Mouse (Mus musculus): Measurements from ENCODE around the gene Trim16. TPM values are rescaled to one million over a fixed set of nuclear protein-coding genes. Genes with fewer than 3 reads are reported as not detected.

Trim16 gene
- total RNA-seq, 1 experiment from 2014 or later: 16.1 TPM

DNA sequence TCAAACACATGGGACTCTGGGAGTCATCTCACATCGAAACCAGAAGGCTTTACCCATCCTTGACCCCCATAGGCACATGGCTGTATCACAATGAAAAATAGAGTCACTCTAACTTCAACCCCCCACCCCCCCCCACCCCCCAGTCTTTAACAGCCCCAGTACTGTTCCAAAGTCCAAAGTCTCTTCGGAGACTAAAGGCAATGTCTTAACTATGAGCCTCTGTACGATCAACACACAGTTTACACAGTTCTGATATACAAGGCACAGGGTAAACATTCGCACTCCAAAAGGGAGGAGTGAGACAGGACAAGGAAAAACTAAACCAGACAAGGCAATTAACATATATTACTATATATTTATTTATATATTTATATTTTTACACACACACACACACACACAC, 7.1 kb downstream of the Trim16 start:
- no peak for ATAC-seq (replicated peaks; ENCODE audit: low read depth, poor library complexity, severe bottlenecking)

DNA sequence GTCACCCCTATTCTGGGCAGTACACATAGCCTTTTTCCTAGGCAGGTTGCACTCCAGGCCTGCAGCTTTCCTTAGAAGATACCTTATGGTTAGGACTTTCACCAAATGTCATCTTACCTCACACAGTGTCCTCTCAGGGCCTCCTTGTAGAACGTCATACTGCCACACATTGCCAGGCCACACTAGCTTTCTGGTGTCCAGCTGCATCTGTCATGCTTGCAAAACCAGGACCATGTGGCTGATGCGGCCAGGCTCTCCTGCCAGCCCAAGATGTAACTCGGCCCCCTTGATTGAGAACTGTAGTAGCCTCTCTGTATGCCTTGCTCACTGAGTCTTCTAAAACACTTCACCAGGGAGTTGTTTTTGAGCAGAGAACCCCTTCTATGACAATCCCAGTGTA, 7.9 kb downstream of the Trim16 start:
- no peak for ATAC-seq (replicated peaks; ENCODE audit: low read depth, poor library complexity, severe bottlenecking)

DNA sequence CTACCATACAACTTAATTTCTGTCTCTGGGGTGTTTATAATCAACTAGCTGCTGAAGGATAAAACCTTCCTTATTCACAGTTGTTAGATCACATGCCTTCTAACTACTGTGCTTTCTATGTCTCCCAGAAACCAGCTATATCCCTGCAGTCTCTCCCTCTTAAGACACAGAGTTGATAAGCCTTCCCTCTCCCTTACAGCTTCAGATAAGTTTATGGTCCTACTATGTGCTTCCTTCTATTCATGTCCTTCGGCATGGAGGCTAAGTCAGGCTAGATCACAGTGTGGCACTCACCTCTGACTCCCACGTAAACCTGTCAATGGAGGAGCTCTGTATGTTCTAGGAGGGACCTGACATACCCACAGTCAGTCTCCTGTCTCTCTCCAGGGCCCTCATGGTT, 10.4 kb downstream of the Trim16 start:
- no peak for ATAC-seq (replicated peaks; ENCODE audit: low read depth, poor library complexity, severe bottlenecking)

DNA sequence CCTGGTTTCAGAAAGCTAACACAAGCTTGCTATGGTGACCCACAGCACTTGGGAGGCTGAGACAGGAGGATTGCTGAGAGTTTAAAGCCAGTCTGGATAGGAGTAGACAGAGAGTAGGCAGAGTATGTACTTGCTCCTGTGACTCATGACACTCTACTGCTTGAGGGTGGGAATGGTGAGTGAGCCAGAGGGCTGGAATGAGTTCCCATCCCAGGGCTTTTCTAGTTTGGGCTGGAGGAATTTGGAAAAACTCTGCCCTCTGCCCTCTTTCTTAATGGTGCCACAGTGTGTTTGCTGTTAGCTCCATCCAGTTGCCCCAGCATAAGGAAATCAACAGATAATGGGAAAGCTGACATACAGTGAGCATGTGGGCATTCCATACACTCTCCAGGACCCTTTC, 11.9 kb downstream of the Trim16 start:
- ATAC-seq (replicated peaks; ENCODE audit: low read depth, poor library complexity, severe bottlenecking): no peak

DNA sequence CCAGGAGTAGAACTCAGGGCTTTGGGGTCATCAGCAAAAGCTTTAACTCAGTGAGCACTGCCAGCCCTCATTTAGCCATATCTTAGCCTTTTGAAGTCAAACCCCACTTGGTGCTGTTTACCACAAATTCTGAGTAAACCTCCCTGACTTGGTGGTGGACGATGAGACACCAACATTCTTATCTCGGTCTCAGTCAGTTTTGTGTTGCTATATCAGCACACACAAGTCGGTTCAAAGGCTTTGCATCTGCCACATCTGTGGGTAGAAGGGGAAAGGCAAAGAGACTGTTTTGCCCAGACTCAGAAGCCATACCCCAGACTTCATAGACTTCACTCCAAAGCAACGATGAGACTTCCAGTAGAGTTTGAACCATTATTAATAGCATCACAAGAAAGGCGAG, 24.5 kb downstream of the Trim16 start:
- ATAC-seq (replicated peaks; ENCODE audit: low read depth, poor library complexity, severe bottlenecking): peak; percentile 33; the same call in 1 of the 2 replicates

DNA sequence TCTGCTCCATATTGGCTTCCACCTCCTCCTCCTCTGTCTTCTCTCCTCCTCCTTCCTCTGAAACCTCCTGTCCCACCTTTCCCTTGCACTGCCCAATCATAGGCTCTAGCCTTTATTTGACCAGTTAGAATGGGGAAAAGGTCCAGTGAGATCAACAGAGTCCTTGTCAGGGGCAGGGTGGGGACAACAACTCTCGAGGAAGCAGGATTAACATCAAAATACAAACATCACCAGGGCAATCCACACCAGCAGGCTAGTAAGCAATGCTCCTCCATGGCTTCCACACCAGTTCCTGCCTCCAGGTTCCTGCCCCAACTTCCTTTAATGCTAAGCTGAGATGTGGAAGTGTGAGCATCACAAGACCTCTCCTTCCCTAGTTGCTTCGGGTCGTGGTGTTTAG, 25.7 kb downstream of the Trim16 start:
- no peak for ATAC-seq (replicated peaks; ENCODE audit: low read depth, poor library complexity, severe bottlenecking)

DNA sequence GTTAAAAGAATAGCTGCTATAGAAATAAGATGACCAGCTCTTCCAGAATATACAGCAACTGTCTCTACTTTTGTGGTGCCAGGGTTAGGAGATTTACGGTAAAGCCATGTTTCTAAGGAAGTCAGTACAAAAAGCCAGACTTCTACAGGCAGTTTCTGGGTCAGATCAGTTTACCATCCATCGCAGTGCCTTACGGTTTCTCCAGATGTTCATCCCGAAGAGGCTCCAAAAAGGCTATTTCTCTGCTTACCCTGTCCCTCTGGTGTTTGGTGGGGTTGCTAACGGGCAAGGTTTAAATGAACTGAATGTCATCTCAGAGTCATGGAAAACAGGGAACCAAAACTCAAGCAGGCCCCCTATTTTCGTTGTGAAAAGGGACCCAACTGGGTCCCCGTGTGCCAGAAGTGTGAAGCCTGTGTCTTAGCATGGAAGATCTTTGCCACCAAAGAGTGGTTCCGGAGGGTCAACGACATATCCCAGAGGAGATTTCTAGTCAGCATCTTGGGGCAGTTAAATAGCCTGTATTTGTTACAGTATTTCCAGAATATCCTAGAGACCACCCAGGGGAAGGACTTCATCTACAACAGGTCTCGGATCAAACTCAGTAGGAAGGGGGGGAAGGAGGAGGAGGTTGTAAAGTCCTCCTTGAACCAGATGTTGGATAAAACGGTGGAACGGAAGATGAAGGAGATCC, 27.1 kb downstream of the Trim16 start, which contains the start of gene Fbxw10:
TSS of gene Fbxw10 (plus strand) at position 109 of the 694 bp plus-strand sequence.
- ATAC-seq (replicated peaks; ENCODE audit: low read depth, poor library complexity, severe bottlenecking): peak; percentile 77

DNA sequence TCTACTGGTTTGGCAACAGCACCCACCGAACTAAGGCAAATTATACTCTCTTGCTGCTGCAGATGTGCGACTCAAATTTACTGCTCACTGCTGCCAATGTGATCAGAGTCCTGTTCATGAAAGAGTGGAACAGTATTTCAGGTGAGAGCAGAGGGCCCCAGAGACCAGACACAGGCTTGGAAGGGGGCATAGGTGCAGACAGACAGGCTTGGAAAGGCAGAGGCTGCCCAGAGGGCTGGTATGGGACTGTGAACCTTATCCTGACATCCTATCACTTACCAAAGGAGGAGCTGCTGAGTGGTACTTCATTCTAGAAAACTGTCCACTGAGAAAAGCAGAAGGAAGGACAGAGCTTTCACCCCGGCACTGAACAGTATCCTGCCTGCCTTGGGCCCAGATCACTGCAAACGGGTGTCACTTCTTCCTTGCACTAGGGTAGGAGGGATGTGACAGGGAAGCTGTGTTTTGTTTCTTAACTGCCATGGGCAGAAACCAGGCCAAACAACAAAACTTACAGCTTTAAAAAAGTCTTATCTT, 27.7 kb downstream of the Trim16 start:
- peak; percentile 56 for ATAC-seq (replicated peaks; ENCODE audit: low read depth, poor library complexity, severe bottlenecking)

DNA sequence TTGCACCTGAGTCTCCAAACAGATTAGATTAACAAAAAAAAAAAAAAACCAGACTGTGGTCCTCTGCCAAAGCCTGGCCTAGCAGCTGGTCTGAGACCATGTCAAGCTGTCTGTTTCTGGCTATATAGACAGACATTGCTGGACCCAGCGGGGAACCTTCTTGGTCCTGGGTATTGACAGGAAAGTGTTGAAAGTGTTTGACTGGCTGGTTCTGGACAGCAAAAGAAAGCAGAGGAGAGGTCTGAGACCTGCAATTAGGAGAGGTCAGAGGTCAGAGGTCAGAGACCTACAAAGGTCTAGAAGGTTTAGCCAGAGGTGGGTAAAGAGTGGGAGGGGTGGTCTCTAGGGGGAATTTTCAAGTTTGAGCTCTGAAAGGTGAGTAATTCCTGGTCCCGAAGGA, 28.3 kb downstream of the Trim16 start:
- no peak for ATAC-seq (replicated peaks; ENCODE audit: low read depth, poor library complexity, severe bottlenecking)

DNA sequence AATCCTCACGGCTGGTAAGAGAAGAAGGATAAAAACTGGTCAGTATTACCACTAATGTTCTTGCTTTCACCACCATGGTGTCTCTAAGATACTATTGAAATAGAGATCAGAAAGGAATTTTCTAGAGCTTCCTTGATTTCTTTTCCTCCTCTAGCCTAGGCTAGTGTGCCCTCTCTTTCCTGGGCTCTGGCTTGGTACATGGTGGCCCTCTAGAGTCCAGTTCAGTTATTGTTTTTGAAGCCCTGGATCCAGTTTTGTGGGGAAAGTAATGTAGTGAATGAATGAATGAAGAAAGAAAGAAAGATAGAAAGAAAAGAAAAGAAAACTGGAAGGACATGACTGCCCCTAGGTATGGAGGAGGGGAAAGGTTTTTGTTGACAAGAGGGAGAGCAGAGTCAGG, 31.2 kb downstream of the Trim16 start:
- ATAC-seq (replicated peaks; ENCODE audit: low read depth, poor library complexity, severe bottlenecking): 0 out of 2 replicates have a peak, but pooled peaks have one; percentile 45

DNA sequence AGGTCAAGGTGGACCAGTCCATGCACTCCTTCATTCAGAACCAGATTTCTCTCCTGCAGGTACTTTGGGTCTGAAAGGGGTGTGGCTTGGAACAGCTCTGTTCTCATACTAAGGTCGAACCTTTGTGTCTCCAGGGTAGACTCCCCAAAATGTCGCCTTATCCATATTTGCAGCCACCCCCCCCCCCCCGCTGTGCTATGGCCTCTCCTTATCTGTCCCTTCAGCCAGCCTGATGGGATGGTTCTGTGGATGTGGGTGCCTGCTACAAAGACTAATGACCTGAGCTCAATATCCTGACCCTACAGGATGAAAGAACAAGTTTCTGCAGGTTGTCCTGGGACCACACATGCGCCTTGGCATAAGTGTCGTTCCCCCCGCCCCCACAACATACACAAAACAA, 33.3 kb downstream of the Trim16 start:
- ATAC-seq (replicated peaks; ENCODE audit: low read depth, poor library complexity, severe bottlenecking): no peak; the same call in 1 of the 2 replicates

DNA sequence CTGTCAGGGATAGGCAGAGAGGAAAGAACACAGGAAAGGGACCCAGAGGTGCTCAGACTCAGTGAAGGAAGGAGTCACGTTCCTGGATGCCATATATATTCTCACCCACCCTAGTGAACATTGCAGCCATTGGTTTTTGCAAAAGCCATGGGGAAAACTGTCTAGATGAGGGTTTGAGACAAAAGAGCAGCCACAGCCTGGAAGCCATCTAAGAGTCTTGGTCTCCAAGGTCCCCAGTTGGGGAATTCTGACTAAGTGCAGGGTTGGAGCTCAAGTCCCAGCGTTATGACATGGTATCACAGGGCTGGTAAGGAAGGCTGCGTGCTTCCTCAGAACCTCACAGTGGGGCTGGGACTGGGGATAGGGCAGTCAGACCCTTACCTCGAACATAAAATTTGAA, 45.5 kb downstream of the Trim16 start:
- ATAC-seq (replicated peaks; ENCODE audit: low read depth, poor library complexity, severe bottlenecking): no peak

DNA sequence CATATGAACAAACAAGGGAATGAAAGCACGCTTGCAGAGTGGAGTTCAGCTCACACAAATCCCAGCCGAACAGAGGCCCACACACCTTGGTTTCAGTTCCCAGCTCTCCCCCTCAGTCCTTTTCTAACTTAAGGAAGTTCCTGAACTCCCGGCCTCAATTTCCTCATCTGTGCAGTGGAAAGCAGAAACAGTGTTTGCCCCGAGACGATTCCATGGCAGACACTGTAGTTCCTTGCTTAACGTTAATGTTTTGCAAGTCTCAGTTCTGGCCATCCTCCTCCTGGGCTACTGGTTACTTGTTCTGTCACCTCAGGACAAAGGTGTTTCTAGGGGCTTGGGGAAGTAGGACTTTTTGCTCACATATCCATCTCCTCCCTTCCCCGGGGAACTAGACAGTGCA, 46.7 kb downstream of the Trim16 start:
- no peak for ATAC-seq (replicated peaks; ENCODE audit: low read depth, poor library complexity, severe bottlenecking)

DNA sequence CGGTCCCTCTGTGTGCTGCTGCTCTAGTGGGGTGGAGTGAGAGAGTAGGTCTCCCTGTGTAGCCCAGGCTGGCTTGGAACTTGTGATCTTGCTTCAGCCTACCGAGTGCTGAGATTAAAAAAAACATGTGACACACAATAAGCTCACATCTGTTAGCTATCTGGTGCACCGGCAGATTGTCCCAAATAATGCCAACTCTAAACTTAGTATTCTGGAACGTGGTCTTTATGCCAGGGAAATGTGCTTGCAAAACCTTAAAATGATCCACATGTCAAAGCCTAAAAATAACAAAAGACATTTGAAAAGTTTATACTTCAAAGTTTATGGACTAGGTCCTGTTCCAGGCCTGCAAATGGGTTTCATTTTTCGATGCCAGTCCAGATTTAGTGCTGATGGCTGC, 49.2 kb downstream of the Trim16 start:
- no peak for ATAC-seq (replicated peaks; ENCODE audit: low read depth, poor library complexity, severe bottlenecking)

DNA sequence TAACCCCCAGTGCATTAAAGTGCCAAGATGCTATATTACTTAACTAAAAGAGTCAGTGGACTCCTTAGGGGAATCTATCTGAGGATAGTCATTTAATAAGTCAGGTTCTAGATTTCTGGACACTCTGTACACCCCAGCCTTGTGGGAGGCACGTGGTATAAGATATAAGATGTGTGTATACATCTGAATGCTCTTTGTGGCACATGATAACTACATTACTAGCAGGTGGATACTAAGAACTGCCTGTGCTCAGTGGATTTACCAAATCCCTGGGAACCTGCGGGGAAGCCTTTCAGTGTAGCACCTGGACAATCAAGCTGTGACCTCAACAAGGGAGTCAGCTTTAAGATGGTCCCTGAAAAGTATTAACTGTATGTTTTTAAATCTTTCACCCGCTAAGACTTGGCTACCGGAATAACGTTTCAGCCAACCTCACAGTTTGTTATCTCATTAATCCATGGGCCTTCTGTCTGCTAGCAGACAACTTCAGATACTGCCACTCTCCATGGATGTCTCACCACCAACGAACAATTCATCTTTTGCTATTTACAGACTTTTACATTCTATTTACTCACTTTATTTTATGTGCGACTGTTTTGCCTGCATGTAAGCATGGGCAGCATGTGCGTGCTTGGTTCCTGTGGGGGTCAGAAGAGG, 49.8 kb downstream of the Trim16 start:
- no peak for ATAC-seq (replicated peaks; ENCODE audit: low read depth, poor library complexity, severe bottlenecking)

DNA sequence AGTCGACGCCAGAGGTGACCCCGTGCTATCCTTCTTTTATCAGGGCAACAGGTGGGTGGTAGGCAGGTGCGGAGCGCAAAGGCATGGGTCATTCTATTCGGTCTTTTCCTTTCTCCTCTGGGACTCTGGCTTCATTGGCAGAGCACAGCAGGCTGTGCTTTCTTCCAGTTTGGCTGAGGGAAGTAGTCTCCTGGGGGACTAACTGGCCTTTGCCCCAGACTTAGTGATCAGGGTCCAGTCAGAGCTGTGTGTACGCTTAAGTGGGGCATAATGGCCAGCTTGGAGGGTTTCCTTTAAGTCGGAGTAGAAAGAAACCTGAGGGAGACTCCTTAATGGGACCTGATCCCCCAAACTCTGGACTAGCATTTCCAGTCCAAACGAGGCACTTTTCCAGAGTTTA, 53.4 kb downstream of the Trim16 start:
- ATAC-seq (replicated peaks; ENCODE audit: low read depth, poor library complexity, severe bottlenecking): no peak

DNA sequence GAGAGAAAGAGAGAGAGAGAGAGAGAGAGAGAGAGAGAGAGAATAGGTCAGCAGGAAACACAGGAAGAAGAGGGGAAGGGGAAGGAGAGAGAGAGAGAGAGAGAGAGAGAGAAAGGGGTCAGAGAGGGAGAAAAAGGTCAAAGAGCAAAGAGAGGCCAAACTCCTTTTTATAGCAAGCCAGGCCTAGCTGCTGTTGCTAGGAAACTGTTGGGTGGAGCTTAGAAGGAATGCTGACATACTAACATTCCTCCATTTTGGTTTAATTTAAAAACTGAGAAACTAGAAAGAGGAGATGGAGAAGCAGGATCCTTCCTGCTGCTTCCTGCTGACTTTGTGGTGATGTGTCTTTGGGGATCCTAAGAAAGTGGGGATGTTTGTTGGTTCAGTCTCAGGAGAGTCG, 55.7 kb downstream of the Trim16 start:
- ATAC-seq (replicated peaks; ENCODE audit: low read depth, poor library complexity, severe bottlenecking): no peak

DNA sequence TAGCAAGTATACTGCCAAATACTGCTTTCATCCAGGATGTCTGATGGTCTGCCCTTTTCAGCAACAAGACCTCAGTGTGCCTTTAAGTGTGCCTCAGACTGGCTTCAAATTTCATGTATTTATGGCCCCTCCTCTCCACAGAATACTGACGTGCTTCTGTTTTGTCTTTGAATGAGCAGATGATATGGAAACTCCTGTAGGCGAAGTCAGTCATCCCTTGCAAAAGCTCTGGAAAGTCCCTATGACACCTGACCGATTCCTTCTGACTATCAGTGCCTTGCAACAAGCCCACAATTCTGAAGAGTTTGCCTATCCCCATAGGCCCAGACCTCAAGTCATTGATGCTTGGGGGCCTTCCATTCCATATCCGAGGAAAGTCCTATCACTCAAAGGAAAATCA, 56.4 kb downstream of the Trim16 start:
- ATAC-seq (replicated peaks; ENCODE audit: low read depth, poor library complexity, severe bottlenecking): no peak

DNA sequence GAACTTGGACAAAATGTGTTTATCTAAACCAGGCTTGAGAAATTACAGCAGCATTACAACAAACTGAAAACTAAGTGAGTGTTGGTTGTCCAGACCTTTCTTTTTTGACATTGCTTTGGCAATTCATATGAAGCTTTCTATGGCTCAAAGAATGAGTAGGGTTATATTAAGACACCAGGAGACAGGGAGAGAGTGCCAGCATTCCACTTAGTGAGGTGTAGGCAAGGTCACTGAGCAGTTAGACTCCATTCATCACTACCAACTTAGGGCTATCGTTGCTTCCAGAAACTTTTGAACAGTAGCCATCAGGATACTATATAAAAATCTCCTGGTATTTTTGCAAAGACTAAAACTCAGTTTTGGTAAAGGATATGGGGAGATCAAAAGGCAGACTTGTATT, 57.4 kb downstream of the Trim16 start:
- ATAC-seq (replicated peaks; ENCODE audit: low read depth, poor library complexity, severe bottlenecking): no peak

DNA sequence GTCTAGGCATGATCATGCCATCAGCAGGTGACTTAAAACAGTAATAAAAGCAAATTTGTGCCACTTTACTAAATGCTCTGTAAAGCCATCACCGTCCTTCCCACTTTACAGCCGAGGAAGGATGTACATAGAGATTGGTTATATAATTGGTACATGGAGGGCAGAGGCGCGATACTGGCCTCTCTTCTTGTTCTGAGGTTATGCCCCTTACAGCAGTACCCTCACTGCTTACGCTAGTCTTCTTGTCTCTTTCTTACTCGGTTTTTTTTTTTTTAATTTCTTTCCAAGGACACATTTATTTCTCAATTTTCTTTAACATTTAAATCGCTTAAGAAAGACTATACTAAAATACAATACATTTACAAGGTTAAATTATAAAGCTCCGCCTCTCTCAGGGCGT, 58.7 kb downstream of the Trim16 start:
- ATAC-seq (replicated peaks; ENCODE audit: low read depth, poor library complexity, severe bottlenecking): no peak

DNA sequence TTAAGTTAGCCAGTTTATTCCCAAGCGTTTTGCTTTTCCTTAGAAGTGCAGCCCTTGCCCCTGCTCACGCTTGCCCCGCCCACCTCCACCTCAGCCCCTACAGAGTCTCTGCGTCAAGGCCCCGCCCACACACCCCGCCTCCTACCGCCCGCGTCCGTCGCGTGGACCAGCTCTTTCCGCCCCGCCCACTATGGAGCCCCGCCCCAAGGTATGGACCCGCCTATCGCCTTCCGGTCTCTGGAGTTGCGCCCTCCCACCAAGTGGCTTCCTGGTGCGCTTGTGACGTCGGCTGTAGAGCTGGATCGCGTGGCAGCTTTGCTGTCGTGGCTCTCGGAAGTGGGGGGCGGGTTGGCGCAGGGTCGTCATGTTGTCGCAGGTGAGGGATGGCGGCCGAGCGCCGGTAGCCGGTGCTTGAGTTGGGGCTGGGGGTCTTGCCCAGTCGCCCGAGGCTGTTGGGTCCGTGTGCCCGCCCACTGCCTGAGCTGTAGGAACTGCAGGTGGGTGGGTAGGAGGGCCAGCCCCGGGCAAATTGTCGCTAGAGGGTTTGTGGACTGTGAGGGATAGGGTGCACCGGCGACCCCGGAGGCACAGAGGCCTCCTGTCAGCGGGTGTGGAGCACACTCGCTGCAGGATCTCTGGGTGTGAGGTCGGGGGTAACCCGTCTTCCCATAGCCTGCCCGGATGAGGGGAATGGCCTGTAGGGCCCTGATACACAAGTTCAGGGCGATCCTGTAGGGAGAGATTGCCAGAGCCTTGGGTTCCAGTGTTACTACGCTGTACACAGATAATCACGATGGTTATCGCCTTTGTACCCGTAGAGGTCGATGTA, 59.4 kb downstream of the Trim16 start, which contains the start of gene Tvp23b:
TSS of gene Tvp23b (plus strand) at position 236 of the 829 bp plus-strand sequence.
- ATAC-seq (replicated peaks; ENCODE audit: low read depth, poor library complexity, severe bottlenecking): peak; percentile 92

Data from common myeloid progenitor, adult 5-6 weeks (primary cell).